Mouse (Mus musculus): ENCODE results near the gene Atf6.

- TF ChIP-seq CTCF (IDR thresholded peaks at IDR 0.05; ENCODE audit: low read depth, low read length) (no peak), POLR2A (IDR thresholded peaks at IDR 0.05; ENCODE audit: borderline replicate concordance, low read depth, low read length) (no peak)
Measured at GRCm38 (mm10) chr1:170850637-170851624, 16.6 kb downstream of the Atf6 start.
